Mouse (Mus musculus): Measurements from ENCODE around the gene Apobec1.
"Not testable (repeated sequence)": the region's sequence is repeated elsewhere in the genome, so short reads cannot be mapped to it uniquely, and the experiment has no call there.

Apobec1 gene

DNA sequence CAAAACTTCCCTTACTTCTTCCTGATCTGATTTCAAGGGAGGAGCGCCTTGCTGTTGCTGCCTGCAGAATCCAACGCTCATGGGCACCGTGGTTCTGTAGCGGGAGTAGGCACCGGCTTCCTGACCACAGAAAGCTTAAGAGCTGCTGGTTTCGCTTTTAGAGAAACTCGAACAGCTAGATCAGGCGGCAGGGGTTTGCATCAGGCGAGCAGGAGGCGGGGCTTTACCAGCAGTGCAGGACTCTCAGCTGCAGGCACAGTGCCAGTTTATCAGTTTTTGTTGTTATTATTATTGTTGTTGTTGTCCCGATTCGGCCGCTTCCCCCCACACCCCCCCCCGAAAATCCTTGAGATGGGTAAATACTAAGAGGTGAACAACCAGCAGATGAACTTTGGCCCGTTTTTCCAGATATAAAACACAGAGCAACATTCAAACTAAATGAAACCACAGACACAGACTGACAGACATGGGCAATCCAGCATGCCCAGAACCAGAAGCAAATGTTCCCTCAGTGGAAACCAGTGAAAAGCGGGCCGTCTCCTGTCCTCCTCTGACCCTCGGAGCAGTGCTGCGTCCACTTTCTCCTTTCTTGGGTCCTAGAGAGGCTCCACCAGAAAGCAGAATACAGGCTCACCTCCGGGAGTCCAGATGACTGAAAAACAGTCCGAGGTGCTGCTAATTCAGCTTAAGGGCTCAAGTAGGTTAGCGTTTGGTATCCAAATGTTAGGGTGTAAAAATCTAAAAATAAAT is at the start of gene Apobec1:
Apobec1 (minus strand) TSS at position 203 of the 750 bp plus-strand sequence.
- ATAC-seq (ENCODE audit: insufficient number of reproducible peaks, low FRiP score, low TSS enrichment): peak; percentile 56; the same call in 1 of the 2 replicates

DNA sequence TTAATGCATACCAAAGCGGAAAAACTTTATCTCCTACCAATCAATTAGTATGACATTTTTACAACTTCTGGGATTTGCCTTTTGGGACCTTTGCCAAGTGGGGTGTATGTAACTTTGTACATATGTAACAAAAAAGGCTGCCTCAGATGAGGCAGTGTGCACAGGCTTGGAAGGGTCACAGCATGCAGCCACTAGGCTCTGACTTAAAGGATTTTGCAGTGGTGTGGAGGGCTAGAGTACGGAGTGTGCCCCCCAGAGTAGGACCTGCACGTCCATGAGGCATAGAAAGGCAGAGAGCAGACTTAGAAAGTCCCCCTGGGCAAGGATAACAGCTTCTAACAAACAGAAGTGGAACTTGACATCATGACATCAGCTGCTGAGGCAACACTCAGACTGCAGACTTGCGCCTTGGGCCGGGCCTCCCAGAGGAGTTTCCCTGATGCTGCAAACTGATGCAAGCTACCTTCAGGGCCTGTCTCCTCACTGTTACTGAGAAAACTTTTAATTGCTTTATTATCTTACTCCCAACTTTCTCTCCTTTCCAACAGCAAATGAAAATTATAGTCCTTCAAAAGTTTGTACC is 48.2 kb upstream of the Apobec1 start:
- no peak for ATAC-seq (ENCODE audit: insufficient number of reproducible peaks, low FRiP score, low TSS enrichment)

GRCm38 (mm10) chr6:122649903-122650302 is 47.7 kb upstream of the Apobec1 start:
- no peak for ATAC-seq (ENCODE audit: insufficient number of reproducible peaks, low FRiP score, low TSS enrichment)

GRCm38 (mm10) chr6:122644196-122644595 is 42.0 kb upstream of the Apobec1 start:
- ATAC-seq (ENCODE audit: insufficient number of reproducible peaks, low FRiP score, low TSS enrichment): not testable (repeated sequence)

GRCm38 (mm10) chr6:122637566-122637965 is 35.3 kb upstream of the Apobec1 start:
- ATAC-seq (ENCODE audit: insufficient number of reproducible peaks, low FRiP score, low TSS enrichment): not testable (repeated sequence)

DNA sequence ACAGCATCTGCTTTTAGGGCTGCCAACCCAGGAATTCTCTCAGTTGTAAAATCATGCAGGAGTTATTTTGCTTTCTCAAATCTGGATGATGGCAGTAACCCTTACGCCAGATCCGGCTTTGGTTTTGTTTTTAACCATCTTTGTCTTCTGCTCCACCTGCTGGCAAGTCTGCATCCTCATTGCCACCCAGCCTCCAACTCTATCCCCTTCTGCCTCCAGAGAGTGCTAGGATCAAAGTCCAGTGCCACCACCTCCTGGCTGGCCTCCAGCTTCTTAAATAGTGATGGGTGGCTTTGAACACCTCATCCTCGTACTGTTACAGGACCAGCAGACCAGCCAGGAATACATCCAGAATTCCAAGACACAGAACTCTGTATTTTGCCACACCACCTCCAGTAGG is 34.4 kb upstream of the Apobec1 start:
- no peak for ATAC-seq (ENCODE audit: insufficient number of reproducible peaks, low FRiP score, low TSS enrichment)

DNA sequence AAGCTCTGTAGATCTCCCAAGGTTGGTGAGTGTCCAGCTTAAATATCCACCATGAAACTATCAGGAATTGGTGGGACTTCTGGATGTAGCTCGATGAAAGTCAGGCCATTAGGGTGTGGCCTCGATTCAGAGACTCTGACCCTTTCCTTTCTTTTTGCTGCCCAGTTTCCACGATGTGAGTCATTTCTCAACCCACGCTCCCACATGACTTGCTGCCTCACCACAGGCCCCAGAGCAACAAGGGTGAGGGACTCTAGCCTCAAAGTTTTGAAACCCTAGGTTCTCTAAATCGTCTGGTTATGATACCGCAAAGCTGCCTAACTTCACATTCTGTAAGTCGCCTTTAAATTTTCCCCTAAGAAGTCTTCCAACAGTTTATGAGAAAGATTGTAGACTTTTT is 33.1 kb upstream of the Apobec1 start:
- ATAC-seq (ENCODE audit: insufficient number of reproducible peaks, low FRiP score, low TSS enrichment): no peak

GRCm38 (mm10) chr6:122633411-122633810 is 31.2 kb upstream of the Apobec1 start:
- no peak for ATAC-seq (ENCODE audit: insufficient number of reproducible peaks, low FRiP score, low TSS enrichment)

- no peak for ATAC-seq (ENCODE audit: insufficient number of reproducible peaks, low FRiP score, low TSS enrichment)
Observed at GRCm38 (mm10) chr6:122627469-122628108, 25.3 kb upstream of the Apobec1 start.

DNA sequence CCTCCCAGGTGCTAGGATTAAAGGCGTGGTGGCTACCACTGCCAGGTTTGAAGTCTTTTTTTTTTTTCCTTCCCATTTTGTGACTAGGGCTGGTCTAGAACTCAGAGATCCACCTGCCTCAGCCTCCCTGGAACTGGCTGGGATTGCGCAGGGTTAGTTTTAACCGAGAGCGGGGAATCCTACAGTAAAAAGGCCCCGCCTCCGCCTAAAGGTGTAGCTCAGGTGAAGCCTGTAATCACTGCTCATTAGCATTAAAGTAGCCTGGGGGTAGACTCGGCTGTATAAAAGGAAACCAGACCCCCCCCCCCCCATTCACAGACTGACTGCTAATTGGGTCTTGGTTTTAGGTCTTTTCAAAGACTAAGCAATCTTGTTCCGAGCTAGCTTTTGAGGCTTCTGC is 23.9 kb upstream of the Apobec1 start, which contains the start of gene Dppa3:
Dppa3 (plus strand) TSS at position 301 of the 400 bp plus-strand sequence.
- no peak for ATAC-seq (ENCODE audit: insufficient number of reproducible peaks, low FRiP score, low TSS enrichment)

GRCm38 (mm10) chr6:122625156-122625555 is 22.9 kb upstream of the Apobec1 start:
- no peak for ATAC-seq (ENCODE audit: insufficient number of reproducible peaks, low FRiP score, low TSS enrichment)

DNA sequence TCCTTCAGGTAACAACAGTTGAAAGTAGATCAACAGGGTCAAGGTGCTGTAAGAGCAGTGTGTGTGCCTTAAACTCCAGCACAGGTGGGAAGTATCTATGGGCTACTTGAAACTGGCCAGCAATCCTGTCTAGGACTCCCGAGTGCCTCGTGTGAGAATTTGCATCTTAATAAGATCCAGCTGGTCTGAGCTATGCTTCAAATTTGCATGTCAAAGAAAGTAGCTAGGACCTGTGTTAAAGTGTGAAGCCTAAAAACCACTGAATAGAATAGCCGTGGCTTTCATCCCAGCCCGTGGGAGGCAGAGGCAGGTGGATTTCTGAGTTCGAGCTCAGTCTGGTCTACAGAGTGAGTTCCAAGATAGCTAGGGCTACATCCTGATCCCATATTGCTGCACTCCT is 22.2 kb upstream of the Apobec1 start:
- no peak for ATAC-seq (ENCODE audit: insufficient number of reproducible peaks, low FRiP score, low TSS enrichment)

DNA sequence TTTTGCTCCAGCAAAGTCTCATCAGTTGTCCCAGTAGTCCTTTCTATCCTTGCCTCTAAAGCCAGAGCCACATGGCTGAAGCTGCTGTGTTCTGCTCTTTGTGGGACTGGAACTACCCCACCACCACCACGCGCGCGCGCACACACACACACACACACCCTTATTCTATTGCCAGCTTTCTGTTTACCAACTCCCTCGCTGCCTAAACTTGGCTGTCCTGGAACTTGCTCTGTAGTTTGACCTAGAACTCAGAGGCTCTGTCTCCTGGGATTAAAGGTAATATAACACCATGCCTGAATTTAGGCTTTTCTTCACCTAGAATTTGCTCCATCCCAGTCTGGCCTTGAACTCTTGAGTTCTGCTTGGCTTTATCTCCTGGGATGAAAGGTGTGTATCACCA is 18.8 kb upstream of the Apobec1 start:
- no peak for ATAC-seq (ENCODE audit: insufficient number of reproducible peaks, low FRiP score, low TSS enrichment)

- ATAC-seq (ENCODE audit: insufficient number of reproducible peaks, low FRiP score, low TSS enrichment): no peak
Observed at GRCm38 (mm10) chr6:122616022-122616421, 13.8 kb upstream of the Apobec1 start.

GRCm38 (mm10) chr6:122614047-122614446 is 11.8 kb upstream of the Apobec1 start:
- ATAC-seq (ENCODE audit: insufficient number of reproducible peaks, low FRiP score, low TSS enrichment): no peak

- no peak for ATAC-seq (ENCODE audit: insufficient number of reproducible peaks, low FRiP score, low TSS enrichment)
Observed at GRCm38 (mm10) chr6:122612426-122612825, 10.2 kb upstream of the Apobec1 start.

- no peak for ATAC-seq (ENCODE audit: insufficient number of reproducible peaks, low FRiP score, low TSS enrichment)
Observed at GRCm38 (mm10) chr6:122609771-122610170, 7.5 kb upstream of the Apobec1 start, which contains the start of gene Gdf3. Gene Gdf3 (minus strand): TSS chr6:122610087.

DNA sequence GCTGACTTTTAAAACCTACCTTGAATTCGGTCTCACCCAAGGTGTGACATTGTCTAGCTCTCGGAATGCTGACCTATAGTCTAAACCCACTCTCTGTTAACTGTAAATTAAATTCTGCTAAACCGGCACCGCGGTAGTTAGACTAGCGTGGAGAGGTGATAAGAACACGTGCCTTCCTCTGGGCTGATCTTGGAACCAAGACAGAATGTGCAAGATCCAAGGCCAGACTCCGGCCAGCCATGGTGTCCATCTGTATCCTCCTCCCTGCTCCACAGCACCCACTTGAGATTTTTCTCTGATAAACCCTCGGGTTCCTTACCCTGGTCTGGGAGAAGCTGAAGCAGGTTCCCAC is 7.1 kb upstream of the Apobec1 start:
- ATAC-seq (ENCODE audit: insufficient number of reproducible peaks, low FRiP score, low TSS enrichment): no peak

DNA sequence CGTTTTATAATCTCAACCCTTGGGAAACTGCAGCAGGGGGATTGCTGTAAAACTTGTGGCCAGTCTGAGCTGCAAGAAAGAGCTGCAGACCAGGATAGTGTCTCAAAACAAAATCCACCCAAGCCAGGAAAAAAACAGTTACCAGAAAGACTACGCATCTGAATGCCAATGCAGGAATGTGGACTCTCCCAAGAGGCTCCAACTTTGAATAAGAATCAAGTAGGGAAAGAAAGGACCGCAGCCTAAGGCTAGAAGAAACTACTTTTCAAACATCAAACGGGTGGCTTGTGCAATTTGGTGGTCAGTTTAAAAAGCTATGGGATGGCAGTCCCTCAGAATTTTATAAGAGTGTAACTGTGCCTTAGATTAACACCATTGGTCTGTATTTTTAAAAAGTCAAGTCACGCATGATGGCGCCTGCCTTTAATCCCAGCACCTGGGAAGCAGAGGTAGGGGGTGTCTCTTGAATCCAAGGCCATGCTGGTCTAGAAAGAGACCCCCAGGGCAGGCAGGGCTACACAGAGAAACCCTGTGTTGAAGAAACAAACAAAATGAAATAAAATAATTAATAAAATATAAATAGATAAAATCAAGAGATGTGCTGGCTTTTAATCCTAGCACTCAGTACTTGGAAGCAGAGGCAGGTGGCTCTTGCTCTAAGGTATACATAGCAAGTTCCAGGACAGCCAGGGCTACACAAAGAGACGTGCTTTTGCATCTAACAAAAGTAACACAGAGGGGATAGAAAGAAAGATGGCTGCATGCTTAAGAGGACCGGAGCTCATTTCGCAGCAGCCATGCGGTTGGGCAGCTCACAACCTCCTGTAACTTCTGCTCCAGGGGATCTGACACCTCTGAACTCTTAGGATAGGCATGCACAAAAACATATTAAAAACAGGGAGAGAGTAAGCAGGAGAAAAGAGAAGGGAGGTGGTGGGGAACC is 6.5 kb upstream of the Apobec1 start:
- no peak for ATAC-seq (ENCODE audit: insufficient number of reproducible peaks, low FRiP score, low TSS enrichment)

DNA sequence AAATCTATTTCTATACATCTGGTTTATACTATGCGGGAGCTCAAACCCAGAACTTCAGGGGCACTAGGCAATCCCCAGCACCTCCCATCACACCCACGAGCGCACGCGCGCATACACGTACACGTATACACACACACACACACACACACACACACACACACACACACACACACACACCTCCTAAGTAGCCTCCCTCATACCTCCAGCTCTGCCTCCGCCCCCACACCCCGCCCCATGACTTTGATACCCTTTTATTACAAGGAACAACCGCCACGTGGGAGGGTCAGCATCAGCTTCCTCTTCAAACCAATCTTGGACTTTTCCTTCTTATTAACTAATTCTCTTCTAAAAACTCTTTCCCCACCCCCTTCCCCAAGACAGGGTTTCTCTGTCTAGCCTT is 5.5 kb upstream of the Apobec1 start:
- no peak for ATAC-seq (ENCODE audit: insufficient number of reproducible peaks, low FRiP score, low TSS enrichment)
